Mouse (Mus musculus): ENCODE measurements around the gene Ncapd3.

Ncapd3 gene

GRCm38 (mm10) chr9:27029828-27030762 lies at the start of gene Ncapd3, which contains the start of gene Vps26b:
Gene Ncapd3, plus strand, starts transcription at chr9:27030175.
Gene Vps26b, minus strand, starts transcription at chr9:27030065.
- peak; percentile 89 to 90 for DNase-seq (ENCODE audit: low spot score in 2 of 2)

GRCm38 (mm10) chr9:26985090-26985613 lies 44.8 kb upstream of the Ncapd3 start:
- DNase-seq (ENCODE audit: low spot score in 2 of 2) = no peak

GRCm38 (mm10) chr9:26985668-26986277 lies 44.2 kb upstream of the Ncapd3 start:
- no peak for DNase-seq (ENCODE audit: low spot score in 2 of 2)

GRCm38 (mm10) chr9:26990181-26990580 lies 39.8 kb upstream of the Ncapd3 start:
- no peak for DNase-seq (ENCODE audit: low spot score in 2 of 2)

GRCm38 (mm10) chr9:26993118-26993517 lies 36.9 kb upstream of the Ncapd3 start:
- DNase-seq (ENCODE audit: low spot score in 2 of 2) = no peak

GRCm38 (mm10) chr9:26993900-26994299 lies 36.1 kb upstream of the Ncapd3 start:
- DNase-seq (ENCODE audit: low spot score in 2 of 2) = no peak

- no peak for DNase-seq (ENCODE audit: low spot score in 2 of 2)
Measured at GRCm38 (mm10) chr9:26997062-26997461, 32.9 kb upstream of the Ncapd3 start.

GRCm38 (mm10) chr9:26997501-26997900 lies 32.5 kb upstream of the Ncapd3 start:
- DNase-seq (ENCODE audit: low spot score in 2 of 2) = no peak

- DNase-seq (ENCODE audit: low spot score in 2 of 2) = no peak
Measured at GRCm38 (mm10) chr9:26998669-26999460, 31.1 kb upstream of the Ncapd3 start.

- peak; percentile 81 to 87 for DNase-seq (ENCODE audit: low spot score in 2 of 2)
Measured at GRCm38 (mm10) chr9:26999461-27000395, 30.2 kb upstream of the Ncapd3 start, which contains the start of the genes Acad8 and Thyn1. Gene Acad8, minus strand, starts transcription at chr9:26999566. Gene Thyn1, plus strand, starts transcription at chr9:26999710.

- DNase-seq (ENCODE audit: low spot score in 2 of 2) = no peak
Measured at GRCm38 (mm10) chr9:27005231-27005630, 24.7 kb upstream of the Ncapd3 start.

- no peak for DNase-seq (ENCODE audit: low spot score in 2 of 2)
Measured at GRCm38 (mm10) chr9:27005933-27006332, 24.0 kb upstream of the Ncapd3 start.

- no peak for DNase-seq (ENCODE audit: low spot score in 2 of 2)
Measured at GRCm38 (mm10) chr9:27006866-27007265, 23.1 kb upstream of the Ncapd3 start.

GRCm38 (mm10) chr9:27009231-27009630 lies 20.7 kb upstream of the Ncapd3 start:
- no peak for DNase-seq (ENCODE audit: low spot score in 2 of 2)

- no peak for DNase-seq (ENCODE audit: low spot score in 2 of 2)
Measured at GRCm38 (mm10) chr9:27011572-27011971, 18.4 kb upstream of the Ncapd3 start.

- DNase-seq (ENCODE audit: low spot score in 2 of 2) = no peak
Measured at GRCm38 (mm10) chr9:27018961-27019360, 11.0 kb upstream of the Ncapd3 start.

- DNase-seq (ENCODE audit: low spot score in 2 of 2) = no peak
Measured at GRCm38 (mm10) chr9:27023681-27024080, 6.3 kb upstream of the Ncapd3 start.

GRCm38 (mm10) chr9:27026708-27027107 lies 3.3 kb upstream of the Ncapd3 start:
- DNase-seq (ENCODE audit: low spot score in 2 of 2) = peak in 1 of 2 experiments; percentile 12

- peak; percentile 16 to 38 for DNase-seq (ENCODE audit: low spot score in 2 of 2)
Measured at GRCm38 (mm10) chr9:27029022-27029827, 750 bp upstream of the Ncapd3 start.

- no peak for DNase-seq (ENCODE audit: low spot score in 2 of 2)
Measured at GRCm38 (mm10) chr9:27030763-27031100, 757 bp downstream of the Ncapd3 start.

Data from spleen, postnatal 14 days (tissue).